Mouse (Mus musculus) liver, embryonic 16.5 days (tissue): Measurements from ENCODE around the gene Glod4. TPM values are rescaled to one million over a fixed set of nuclear protein-coding genes. Genes with fewer than 3 reads are reported as not detected.
"Not testable (repeated sequence)": the region's sequence is repeated elsewhere in the genome, so short reads cannot be mapped to it uniquely, and the experiment has no call there.

Experiments
- ATAC-seq: fragments of 200-750 bp; cut with Nextera tagmentation; 2 replicates; pipeline ENCODE4 v1.8.0; 2017; ENCODE audit warnings: low read depth, mild to moderate bottlenecking, moderate number of reproducible peaks, moderate library complexity
- H3K27ac ChIP-seq: fragments of 300-500 bp; sonication (generic); 2 replicates; pipeline ENCODE4 v1.5.1; 2014; ENCODE audit warnings: mild to moderate bottlenecking, low read length
- H3K27me3 ChIP-seq: fragments of 300-500 bp; sonication (generic); 2 replicates; pipeline ENCODE4 v1.6.1; 2014; ENCODE audit warnings: low read depth, low read length, mixed read lengths; ENCODE audit not compliant: control insufficient read depth, insufficient read depth
- H3K36me3 ChIP-seq: fragments of 300-500 bp; sonication (generic); 2 replicates; pipeline ENCODE4 v1.6.1; 2014; ENCODE audit warnings: mild to moderate bottlenecking; ENCODE audit not compliant: control insufficient read depth, insufficient read depth
- H3K4me1 ChIP-seq: fragments of 300-500 bp; sonication (generic); 2 replicates; pipeline ENCODE4 v1.6.1; 2014; ENCODE audit warnings: low read depth, low read length, mixed read lengths; ENCODE audit not compliant: control insufficient read depth
- H3K4me2 ChIP-seq: fragments of 300-500 bp; sonication (generic); 2 replicates; pipeline ENCODE4 v1.6.1; 2014; ENCODE audit warnings: low read depth, low read length, mixed read lengths
- H3K4me3 ChIP-seq: fragments of 300-500 bp; sonication (generic); 2 replicates; pipeline ENCODE4 v1.5.1; 2014; ENCODE audit warnings: low read depth, mild to moderate bottlenecking, low read length
- H3K9ac ChIP-seq: fragments of 300-500 bp; sonication (generic); 2 replicates; pipeline ENCODE4 v1.6.1; 2014; ENCODE audit warnings: low read depth, low read length
- H3K9me3 ChIP-seq: fragments of 300-500 bp; sonication (generic); replicated peaks from 2 replicates; pipeline ENCODE4 v1.6.1; 2016; ENCODE audit warnings: low read length; ENCODE audit not compliant: control insufficient read depth
- WGBS: fragments of 180-500 bp; shearing (Covaris S2); extraction: QIAGEN DNeasy Blood & Tissue Kit; methylation state at CpG from one replicate; pipeline ENCODE4 v1.1.7; 2014; ENCODE audit not compliant: insufficient replicate concordance; 5-methylcytosine and 5-hydroxymethylcytosine counted together
- polyA plus RNA-seq: library from polyadenylated mRNA; unstranded; fragments of >200 nt; fragmentation: Nextera tagmentation; extraction: Ambion mirVana; gene quantifications from 2 replicates; pipeline ENCODE4 v1.2.1, GENCODE M21; 2015

The Glod4 gene
- polyA plus RNA-seq, 1 experiment from 2014 or later, result 47.4 TPM

GRCm38 (mm10) chr11:76217390-76217800 lies 26.1 kb downstream of the Glod4 start, which contains the start of the genes Dbil5 and Gemin4:
TSS of gene Dbil5 (plus strand) at chr11:76217608.
TSS of gene Gemin4 (minus strand) at chr11:76217664.
- WGBS, result under 1% methylated on average over 35 of the region's 35 CpGs
- ATAC-seq, result peak; percentile 98
- Histone ChIP-seq H3K4me3 (peak within 1 kb of the TSS; percentile 84), H3K9me3 (no peaks in the 10 kb centered on the region), H3K4me2 (peak within 1 kb of the TSS; percentile 94), H3K36me3 (peaks cover 6% of the 10 kb centered on the region), H3K27me3 (no peaks in the 10 kb centered on the region), H3K9ac (peak within 1 kb of the TSS; percentile 88), H3K27ac (peak within 1 kb of the TSS; percentile 67), H3K4me1 (peaks cover 14% of the 10 kb centered on the region)

- Histone ChIP-seq H3K9me3 (no peaks in the 10 kb centered on the region), H3K4me3 (peak overlapping the region; percentile 84), H3K36me3 (peaks cover 6% of the 10 kb centered on the region), H3K4me1 (peaks cover 14% of the 10 kb centered on the region), H3K4me2 (peak overlapping the region; percentile 94), H3K27ac (peak overlapping the region; percentile 67), H3K9ac (peak overlapping the region; percentile 88), H3K27me3 (no peaks in the 10 kb centered on the region)
- ATAC-seq, result 0 out of 2 replicates have a peak, but pooled peaks have one; percentile 4
- 2% methylated on average over 33 of the region's 33 CpGs for WGBS
Observed at GRCm38 (mm10) chr11:76216681-76217389, 26.7 kb downstream of the Glod4 start.

DNA sequence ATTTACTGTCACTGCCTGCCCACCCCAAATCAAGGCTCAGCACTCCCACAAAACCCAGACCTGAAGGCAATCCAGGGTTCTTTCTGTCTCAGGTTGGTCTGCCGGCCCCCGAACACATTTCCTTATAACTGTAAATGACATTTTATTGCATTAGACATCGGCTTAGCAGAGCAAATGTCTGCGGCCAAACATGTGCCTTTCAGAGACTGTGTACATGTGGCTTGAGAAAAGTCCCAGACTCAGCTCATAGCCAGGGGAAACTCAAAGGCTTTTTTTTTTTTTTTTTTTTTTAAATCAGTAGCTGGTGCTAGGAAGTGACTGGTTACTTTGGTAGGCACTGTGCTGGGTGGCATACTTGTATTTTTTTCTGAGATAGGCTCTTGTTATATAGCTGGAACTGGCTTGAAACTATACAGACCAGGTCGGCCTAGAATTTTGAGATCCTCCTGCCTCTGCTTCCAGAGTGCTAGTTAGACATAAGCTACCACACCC lies 27.4 kb downstream of the Glod4 start:
- ATAC-seq, result no peak

DNA sequence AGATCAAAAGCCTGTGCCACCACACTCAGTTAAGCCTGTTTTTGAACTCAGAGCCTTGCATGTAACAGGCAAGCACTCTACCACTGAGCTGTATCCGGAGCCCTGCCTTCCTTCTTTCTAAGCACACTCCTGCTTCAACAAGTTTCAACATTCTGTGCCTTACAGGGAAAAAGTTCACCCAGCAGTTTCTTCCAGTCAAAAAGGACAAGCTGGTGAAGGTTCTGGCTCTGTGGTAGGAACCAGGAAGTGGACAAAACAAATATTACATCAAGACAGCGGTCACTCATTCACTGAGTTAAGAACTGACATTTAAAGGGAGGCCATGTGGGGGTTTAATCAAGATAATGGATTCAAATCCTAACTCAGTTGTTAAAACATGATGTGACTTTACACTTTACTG lies 28.5 kb downstream of the Glod4 start:
- no peak for ATAC-seq
- Histone ChIP-seq H3K36me3 (peaks cover 3% of the 10 kb centered on the region), H3K4me1 (peaks cover 14% of the 10 kb centered on the region), H3K4me3 (no peak overlapping the region), H3K4me2 (no peak overlapping the region), H3K9me3 (no peaks in the 10 kb centered on the region), H3K27ac (no peak overlapping the region), H3K27me3 (no peaks in the 10 kb centered on the region), H3K9ac (no peak overlapping the region)
- 72% methylated on average over 2 of the region's 2 CpGs for WGBS

More for the DNA sequence above, 27.4 kb downstream of the Glod4 start:
- 77% methylated on average over 5 of the region's 5 CpGs for WGBS
- H3K4me1 ChIP-seq, result peaks cover 14% of the 10 kb centered on the region
- H3K4me2 ChIP-seq, result peak overlapping the region; percentile 94
- H3K27ac ChIP-seq, result no peak overlapping the region; the same call in 1 of the 2 replicates
- H3K4me3 ChIP-seq, result peak overlapping the region; percentile 84
- H3K36me3 ChIP-seq, result peaks cover 5% of the 10 kb centered on the region
- no peak overlapping the region for H3K9ac ChIP-seq
- no peaks in the 10 kb centered on the region for H3K27me3 ChIP-seq
- no peaks in the 10 kb centered on the region for H3K9me3 ChIP-seq

DNA sequence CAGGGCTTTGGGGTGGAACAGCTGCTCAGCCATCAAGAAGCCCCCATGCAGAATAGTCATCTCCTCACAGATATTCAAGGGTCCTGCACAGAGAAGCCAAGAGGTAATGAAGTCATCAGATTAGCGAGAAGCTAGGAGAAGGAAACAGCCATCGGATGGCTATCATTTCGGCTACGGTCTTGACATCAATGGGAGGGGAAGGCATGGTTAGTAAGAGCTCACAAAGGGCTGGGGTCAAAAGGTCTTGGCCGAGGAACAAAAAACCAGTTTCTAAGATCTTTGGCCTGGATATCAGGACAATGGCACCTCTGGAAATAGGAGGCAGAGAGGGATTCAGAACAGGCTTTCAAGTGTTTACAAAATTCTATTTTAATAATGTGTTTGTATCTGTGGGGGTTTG lies 29.7 kb downstream of the Glod4 start:
- Histone ChIP-seq H3K4me3 (no peak overlapping the region), H3K27me3 (no peaks in the 10 kb centered on the region), H3K4me1 (peaks cover 14% of the 10 kb centered on the region), H3K9me3 (no peaks in the 10 kb centered on the region), H3K36me3 (peaks cover 3% of the 10 kb centered on the region), H3K4me2 (no peak overlapping the region), H3K9ac (no peak overlapping the region), H3K27ac (no peak overlapping the region)
- no peak for ATAC-seq
- WGBS, result 85% methylated on average over 5 of the region's 5 CpGs

GRCm38 (mm10) chr11:76211595-76211994 lies 31.9 kb downstream of the Glod4 start:
- H3K27me3 ChIP-seq, H3K4me2 ChIP-seq, ATAC-seq, H3K4me3 ChIP-seq, H3K27ac ChIP-seq, H3K4me1 ChIP-seq, H3K9me3 ChIP-seq, H3K36me3 ChIP-seq, H3K9ac ChIP-seq: not testable (repeated sequence)
- 62% methylated on average over 4 of the region's 6 CpGs for WGBS

DNA sequence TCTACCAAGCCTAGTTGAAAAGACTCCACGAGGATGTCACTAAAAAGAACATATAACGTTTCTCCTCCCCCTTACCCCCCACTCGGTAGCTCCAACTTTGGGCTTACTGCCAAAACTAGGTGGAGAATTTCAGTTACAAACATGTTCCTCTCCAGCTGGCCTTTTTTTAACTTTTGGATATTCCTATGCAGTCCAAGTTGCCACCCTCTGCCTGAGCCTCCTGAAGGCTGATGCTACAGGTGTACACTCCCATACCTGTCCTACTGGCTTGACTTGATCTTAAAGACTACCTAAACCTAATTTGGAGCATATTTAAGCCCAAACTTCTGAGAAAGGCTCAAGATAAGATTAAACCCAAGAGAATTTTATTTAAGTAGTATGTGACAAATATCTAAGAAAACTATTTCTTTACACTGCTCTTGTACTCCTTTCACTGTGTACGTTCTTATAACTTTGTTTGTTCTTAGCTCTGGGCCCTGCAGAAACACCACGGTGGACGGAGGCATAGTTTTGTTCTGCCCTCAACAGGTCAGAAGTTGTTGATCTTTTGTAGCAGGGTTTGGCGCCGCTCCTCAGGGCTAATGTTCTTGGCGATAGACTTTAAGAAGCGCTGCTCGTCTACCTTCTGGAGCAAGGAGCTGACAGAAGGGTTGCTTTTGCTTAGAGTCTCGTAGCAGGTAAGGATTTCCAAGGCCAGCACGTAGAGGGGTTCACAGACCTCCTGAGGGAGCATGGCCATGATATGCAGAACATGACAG lies 33.1 kb downstream of the Glod4 start:
- no peaks in the 10 kb centered on the region for H3K27me3 ChIP-seq
- no peak overlapping the region for H3K4me2 ChIP-seq
- no peaks in the 10 kb centered on the region for H3K9me3 ChIP-seq
- H3K4me1 ChIP-seq, result no peaks in the 10 kb centered on the region
- no peak overlapping the region for H3K4me3 ChIP-seq
- peaks cover 3% of the 10 kb centered on the region for H3K36me3 ChIP-seq
- no peak for ATAC-seq
- no peak overlapping the region for H3K9ac ChIP-seq
- no peak overlapping the region for H3K27ac ChIP-seq
- WGBS, result 74% methylated on average over 13 of the region's 13 CpGs

GRCm38 (mm10) chr11:76206793-76207192 lies 36.7 kb downstream of the Glod4 start:
- H3K27me3 ChIP-seq, result peaks cover 13% of the 10 kb centered on the region
- no peak overlapping the region for H3K9ac ChIP-seq
- ATAC-seq, result no peak
- no peak overlapping the region for H3K4me3 ChIP-seq
- no peaks in the 10 kb centered on the region for H3K36me3 ChIP-seq
- peaks cover 4% of the 10 kb centered on the region for H3K4me1 ChIP-seq
- 77% methylated on average over 5 of the region's 5 CpGs for WGBS
- H3K9me3 ChIP-seq, result no peaks in the 10 kb centered on the region
- no peak overlapping the region for H3K4me2 ChIP-seq
- no peak overlapping the region for H3K27ac ChIP-seq
